Mouse (Mus musculus) retina, postnatal 7 days (tissue): Measurements from ENCODE around the gene Abcg5.

Source experiments
- DNase-seq: peaks from one replicate; pipeline ENCODE4 v3.0.0-alpha.2; 2012; ENCODE audit warnings: low read depth, low spot score

Gene Abcg5

GRCm38 (mm10) chr17:84611500-84611899 lies 71.3 kb downstream of the Abcg5 start:
- no peak for DNase-seq

GRCm38 (mm10) chr17:84608606-84609005 lies 74.2 kb downstream of the Abcg5 start:
- no peak for DNase-seq
